Mouse (Mus musculus): Measurements from ENCODE around the gene Slc6a20b. TPM values are rescaled to one million over a fixed set of nuclear protein-coding genes. Genes with fewer than 3 reads are reported as not detected.

The Slc6a20b gene
- polyA plus RNA-seq (2012; rRNA removed; ENCODE audit: low replicate concordance), result 0.01 and 0.03 TPM in 2 replicates

GRCm38 (mm10) chr9:123632281-123632680 lies at the start of gene Slc6a20b:
Gene Slc6a20b (minus strand): TSS chr9:123632565.

GRCm38 (mm10) chr9:123678327-123679105 lies 46.2 kb upstream of the Slc6a20b start, which contains the start of the genes Ccr9 and Slc6a20a:
Gene Ccr9 (plus strand): TSS chr9:123678439.
Gene Slc6a20a (minus strand): TSS chr9:123678885.

Other genes starting within 250 kb of the Slc6a20b start
- 56.9 and 75.0 TPM in 2 replicates for gene Limd1, start 153.9 kb downstream of the Slc6a20b start, polyA plus RNA-seq (2012; rRNA removed; ENCODE audit: low replicate concordance)
- 12.2 and 15.9 TPM in 2 replicates for gene Sacm1l, start 102.8 kb downstream of the Slc6a20b start, polyA plus RNA-seq (2012; rRNA removed; ENCODE audit: low replicate concordance)
- gene Ccr9, start 45.9 kb upstream of the Slc6a20b start, polyA plus RNA-seq (2012; rRNA removed; ENCODE audit: low replicate concordance), result 0.27 and 0.42 TPM in 2 replicates
- not detected in 2 replicates for gene Slc6a20a, start 46.3 kb upstream of the Slc6a20b start, polyA plus RNA-seq (2012; rRNA removed; ENCODE audit: low replicate concordance)
- 4.2 and 5.2 TPM in 2 replicates for gene Lztfl1, start 85.1 kb upstream of the Slc6a20b start, polyA plus RNA-seq (2012; rRNA removed; ENCODE audit: low replicate concordance)
- 0.92 and 1.7 TPM in 2 replicates for gene Cxcr6, start 173.9 kb upstream of the Slc6a20b start, polyA plus RNA-seq (2012; rRNA removed; ENCODE audit: low replicate concordance)
- 8.9 and 15.0 TPM in 2 replicates for gene Fyco1, start 219.3 kb upstream of the Slc6a20b start, polyA plus RNA-seq (2012; rRNA removed; ENCODE audit: low replicate concordance)
- gene Xcr1, start 229.5 kb upstream of the Slc6a20b start, polyA plus RNA-seq (2012; rRNA removed; ENCODE audit: low replicate concordance), result 0.40 and 1.3 TPM in 2 replicates